Mouse (Mus musculus) thymus, adult 2 months (tissue): ENCODE results near the gene Nipsnap2.

Source experiments
- CTCF ChIP-seq: fragments of 200-500 bp; IDR thresholded peaks from 2 replicates; pipeline ENCODE4 v1.5.1; 2012; ENCODE audit warnings: mild to moderate bottlenecking, control low read depth, low read length, moderate library complexity, borderline replicate concordance; ENCODE audit not compliant: control insufficient read depth, poor library complexity, insufficient read depth; ENCODE audit errors: extremely low read depth
- POLR2A ChIP-seq: fragments of 200-500 bp; IDR thresholded peaks from 2 replicates; pipeline ENCODE4 v1.6.1; 2012; ENCODE audit warnings: mild to moderate bottlenecking, low read length, control low read depth, moderate library complexity; ENCODE audit not compliant: control insufficient read depth, poor library complexity, insufficient read depth; ENCODE audit errors: extremely low read depth

- TF ChIP-seq CTCF (no peak), POLR2A (no peak)
These were observed 1.9 kb downstream of the Nipsnap2 start for GRCm38 (mm10) chr5:129726784-129727183.
